Mouse (Mus musculus): ENCODE results near the gene Fndc3b. TPM values are rescaled to one million over a fixed set of nuclear protein-coding genes. Genes with fewer than 3 reads are reported as not detected.
A peak's percentile ranks its signal among the peaks of the same experiment; 100 is the strongest.

The Fndc3b gene
- polyA plus RNA-seq, 1 experiment from 2014 or later, result 28.0 TPM

- Histone ChIP-seq H3K4me2 (replicated peaks) (no peak overlapping the region), H3K9ac (no peak overlapping the region), H3K27me3 (no peaks in the 10 kb centered on the region), H3K4me1 (peaks cover 27% of the 10 kb centered on the region), H3K9me3 (no peaks in the 10 kb centered on the region), H3K27ac (no peak overlapping the region), H3K36me3 (0 out of 2 replicates have a peak, but pooled peaks cover 4% of the 10 kb centered on the region), H3K4me3 (no peak overlapping the region)
- no peak for ATAC-seq (ENCODE audit: insufficient number of reproducible peaks, insufficient read depth, low FRiP score, low TSS enrichment)
- 49% methylated on average over 8 of the region's 8 CpGs for WGBS
Observed at GRCm38 (mm10) chr3:27615479-27615878, 95.6 kb downstream of the Fndc3b start.

DNA sequence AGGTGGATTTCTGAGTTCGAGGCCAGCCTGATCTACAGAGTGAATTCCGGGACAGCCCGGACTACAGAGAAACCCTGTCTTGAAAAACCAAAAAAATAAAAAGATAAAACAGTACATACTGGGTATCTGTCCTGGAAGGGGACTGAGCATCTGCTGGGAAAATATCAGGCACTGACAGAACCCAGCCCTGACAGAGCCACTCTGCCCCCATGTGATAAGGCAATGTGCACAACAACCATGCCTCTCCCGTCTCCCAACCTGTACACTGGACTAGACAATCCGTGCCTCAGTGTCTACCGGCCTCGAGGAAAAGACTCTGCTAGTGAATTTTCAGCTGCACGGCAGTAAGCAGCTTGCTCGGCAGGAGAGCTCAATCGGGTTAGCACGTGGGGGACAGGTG is 97.3 kb downstream of the Fndc3b start:
- H3K27me3 ChIP-seq, result no peaks in the 10 kb centered on the region
- H3K36me3 ChIP-seq, result 0 out of 2 replicates have a peak, but pooled peaks cover 4% of the 10 kb centered on the region
- no peak overlapping the region for H3K4me2 ChIP-seq (replicated peaks)
- H3K9me3 ChIP-seq, result no peaks in the 10 kb centered on the region
- no peak for ATAC-seq (ENCODE audit: insufficient number of reproducible peaks, insufficient read depth, low FRiP score, low TSS enrichment)
- 91% methylated on average over 11 of the region's 11 CpGs for WGBS
- peaks cover 28% of the 10 kb centered on the region for H3K4me1 ChIP-seq
- no peak overlapping the region for H3K9ac ChIP-seq
- no peak overlapping the region for H3K4me3 ChIP-seq
- H3K27ac ChIP-seq, result no peak overlapping the region

DNA sequence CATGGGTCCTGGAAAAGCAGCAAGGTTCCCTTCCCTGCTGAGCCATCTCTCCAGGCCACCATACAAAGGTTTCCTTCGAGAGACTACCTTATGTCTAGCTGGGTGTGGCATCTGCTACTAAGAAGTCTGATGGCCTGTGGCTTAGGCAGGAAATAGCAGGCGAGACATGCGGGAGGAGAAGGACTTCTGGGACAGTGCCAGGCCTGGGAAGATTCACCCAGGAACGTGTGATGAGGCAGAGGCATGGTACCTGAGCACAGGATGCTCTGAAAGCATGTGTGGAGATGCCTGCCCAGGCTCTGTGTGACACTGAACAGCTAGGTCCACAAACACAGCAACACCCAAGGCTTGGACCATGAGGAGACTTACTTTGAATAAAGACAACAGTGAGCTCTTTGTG is 98.1 kb downstream of the Fndc3b start:
- Histone ChIP-seq H3K27me3 (no peaks in the 10 kb centered on the region), H3K9me3 (no peaks in the 10 kb centered on the region), H3K4me2 (replicated peaks) (no peak overlapping the region), H3K4me3 (no peak overlapping the region), H3K36me3 (no peaks in the 10 kb centered on the region), H3K9ac (no peak overlapping the region), H3K27ac (no peak overlapping the region), H3K4me1 (peaks cover 32% of the 10 kb centered on the region)
- WGBS, result 70% methylated on average over 4 of the region's 4 CpGs
- 0 out of 2 replicates have a peak, but pooled peaks have one; percentile 23 for ATAC-seq (ENCODE audit: insufficient number of reproducible peaks, insufficient read depth, low FRiP score, low TSS enrichment)

GRCm38 (mm10) chr3:27611986-27612385 is 99.1 kb downstream of the Fndc3b start:
- Histone ChIP-seq H3K27ac (no peak overlapping the region), H3K9ac (no peak overlapping the region), H3K27me3 (no peaks in the 10 kb centered on the region), H3K36me3 (no peaks in the 10 kb centered on the region), H3K4me1 (peaks cover 35% of the 10 kb centered on the region), H3K4me3 (no peak overlapping the region), H3K9me3 (no peaks in the 10 kb centered on the region), H3K4me2 (replicated peaks) (no peak overlapping the region)
- WGBS, result 81% methylated on average over 5 of the region's 5 CpGs
- ATAC-seq (ENCODE audit: insufficient number of reproducible peaks, insufficient read depth, low FRiP score, low TSS enrichment), result no peak

DNA sequence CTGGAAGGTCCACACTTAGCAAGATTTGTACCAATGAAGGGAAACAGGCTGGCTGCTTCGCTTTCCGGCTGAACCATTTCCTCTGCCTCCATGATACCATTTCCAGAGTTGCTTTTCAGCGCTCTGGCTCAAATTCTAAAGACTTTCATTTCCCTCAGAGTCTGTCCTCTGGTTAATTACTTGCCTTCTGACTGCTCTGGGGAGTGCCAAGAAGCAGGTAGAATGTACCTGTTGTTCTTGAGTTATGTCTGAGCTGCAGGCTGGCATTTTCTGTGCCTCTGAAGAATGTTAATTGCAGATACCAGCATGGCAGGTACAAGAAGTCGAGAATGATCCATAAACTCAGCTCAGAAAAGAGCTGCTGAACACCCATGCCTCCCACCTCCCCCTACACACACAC is 100.6 kb downstream of the Fndc3b start:
- 60% methylated on average over 4 of the region's 4 CpGs for WGBS
- H3K4me1 ChIP-seq, result peaks cover 31% of the 10 kb centered on the region
- H3K9me3 ChIP-seq, result no peaks in the 10 kb centered on the region
- no peak for ATAC-seq (ENCODE audit: insufficient number of reproducible peaks, insufficient read depth, low FRiP score, low TSS enrichment)
- H3K4me3 ChIP-seq, result no peak overlapping the region
- no peak overlapping the region for H3K9ac ChIP-seq
- no peaks in the 10 kb centered on the region for H3K27me3 ChIP-seq
- no peaks in the 10 kb centered on the region for H3K36me3 ChIP-seq
- H3K27ac ChIP-seq, result no peak overlapping the region
- no peak overlapping the region for H3K4me2 ChIP-seq (replicated peaks)

DNA sequence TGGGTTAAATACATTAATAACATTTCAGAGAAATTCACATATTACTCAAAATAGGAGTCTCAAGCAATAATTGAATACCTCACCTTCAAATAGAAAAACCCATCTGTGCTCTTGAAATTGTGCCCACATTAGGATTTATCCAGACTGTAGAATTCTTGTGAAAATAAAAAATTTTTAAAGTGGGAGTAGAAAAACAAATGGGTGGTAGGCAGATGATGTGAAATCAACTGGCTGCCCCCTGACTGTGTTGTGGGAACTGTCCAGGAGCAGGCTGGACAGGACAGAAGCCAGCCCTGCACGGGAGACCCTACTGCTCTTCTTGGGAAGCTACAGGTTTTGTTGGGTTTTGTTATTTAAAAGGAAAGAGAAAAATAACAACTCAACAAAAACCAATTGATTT is 101.0 kb downstream of the Fndc3b start:
- ATAC-seq (ENCODE audit: insufficient number of reproducible peaks, insufficient read depth, low FRiP score, low TSS enrichment), result no peak
- Histone ChIP-seq H3K36me3 (no peaks in the 10 kb centered on the region), H3K9me3 (no peaks in the 10 kb centered on the region), H3K4me3 (no peak overlapping the region), H3K27me3 (no peaks in the 10 kb centered on the region), H3K27ac (no peak overlapping the region), H3K4me1 (peaks cover 35% of the 10 kb centered on the region), H3K4me2 (replicated peaks) (no peak overlapping the region), H3K9ac (no peak overlapping the region)
- 67% methylated on average over 1 of the region's 1 CpGs for WGBS

DNA sequence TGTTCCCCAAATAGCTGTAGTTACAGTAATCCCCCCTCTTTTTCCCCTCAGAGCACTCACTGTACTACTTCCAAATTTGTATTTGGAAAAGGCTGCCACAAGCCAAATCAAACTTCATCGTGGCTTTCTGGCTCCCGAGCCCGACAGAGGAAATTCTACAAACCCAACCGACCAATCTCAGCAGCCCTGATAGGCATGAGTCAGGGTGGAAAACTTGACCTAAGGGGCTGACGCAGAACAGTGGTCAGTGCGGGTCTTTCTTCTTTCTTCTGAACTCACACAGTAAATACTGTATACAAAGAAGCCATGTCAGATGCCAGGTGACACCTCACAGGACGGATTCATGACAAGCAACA is 103.3 kb downstream of the Fndc3b start:
- ATAC-seq (ENCODE audit: insufficient number of reproducible peaks, insufficient read depth, low FRiP score, low TSS enrichment), result no peak
- no peak overlapping the region for H3K9ac ChIP-seq
- H3K9me3 ChIP-seq, result no peaks in the 10 kb centered on the region
- H3K27ac ChIP-seq, result peak overlapping the region; percentile 71
- H3K4me2 ChIP-seq (replicated peaks), result 0 out of 2 replicates have a peak overlapping the region, but pooled peaks have one; percentile 6
- no peaks in the 10 kb centered on the region for H3K36me3 ChIP-seq
- H3K4me3 ChIP-seq, result no peak overlapping the region
- no peaks in the 10 kb centered on the region for H3K27me3 ChIP-seq
- 42% methylated on average over 7 of the region's 7 CpGs for WGBS
- peaks cover 47% of the 10 kb centered on the region for H3K4me1 ChIP-seq

- no peak overlapping the region for H3K9ac ChIP-seq
- peak overlapping the region; percentile 71 for H3K27ac ChIP-seq
- H3K36me3 ChIP-seq, result no peaks in the 10 kb centered on the region
- peaks cover 47% of the 10 kb centered on the region for H3K4me1 ChIP-seq
- 0 out of 2 replicates have a peak overlapping the region, but pooled peaks have one; percentile 6 for H3K4me2 ChIP-seq (replicated peaks)
- no peak overlapping the region for H3K4me3 ChIP-seq
- H3K27me3 ChIP-seq, result no peaks in the 10 kb centered on the region
- ATAC-seq (ENCODE audit: insufficient number of reproducible peaks, insufficient read depth, low FRiP score, low TSS enrichment), result peak; percentile 79
- 37% methylated on average over 9 of the region's 9 CpGs for WGBS
- H3K9me3 ChIP-seq, result no peaks in the 10 kb centered on the region
Observed at GRCm38 (mm10) chr3:27607081-27607795, 103.9 kb downstream of the Fndc3b start.

DNA sequence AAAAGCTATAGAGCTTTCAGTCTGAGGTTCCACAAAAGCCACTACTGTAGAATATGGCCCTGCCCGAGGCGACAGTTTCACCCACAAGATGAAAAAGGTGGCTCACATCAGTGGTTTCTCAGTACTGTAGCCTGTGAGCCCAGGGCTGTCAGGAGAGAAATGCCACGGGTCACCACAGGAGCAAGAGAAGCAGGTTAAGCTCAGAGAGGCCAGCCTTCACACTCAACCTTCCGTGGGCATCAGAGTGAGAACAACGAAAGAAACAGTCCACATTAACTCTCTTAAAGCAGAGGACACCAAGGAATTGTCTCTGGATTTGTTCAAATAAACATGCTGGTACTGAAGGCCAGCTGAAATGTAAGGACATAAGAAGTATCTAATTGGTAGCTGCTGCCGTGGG is 104.5 kb downstream of the Fndc3b start:
- no peaks in the 10 kb centered on the region for H3K36me3 ChIP-seq
- H3K27ac ChIP-seq, result peak overlapping the region; percentile 71
- no peak for ATAC-seq (ENCODE audit: insufficient number of reproducible peaks, insufficient read depth, low FRiP score, low TSS enrichment)
- WGBS, result 68% methylated on average over 6 of the region's 6 CpGs
- H3K27me3 ChIP-seq, result no peaks in the 10 kb centered on the region
- H3K9ac ChIP-seq, result no peak overlapping the region
- no peaks in the 10 kb centered on the region for H3K9me3 ChIP-seq
- no peak overlapping the region for H3K4me3 ChIP-seq
- H3K4me2 ChIP-seq (replicated peaks), result no peak overlapping the region
- peaks cover 47% of the 10 kb centered on the region for H3K4me1 ChIP-seq

DNA sequence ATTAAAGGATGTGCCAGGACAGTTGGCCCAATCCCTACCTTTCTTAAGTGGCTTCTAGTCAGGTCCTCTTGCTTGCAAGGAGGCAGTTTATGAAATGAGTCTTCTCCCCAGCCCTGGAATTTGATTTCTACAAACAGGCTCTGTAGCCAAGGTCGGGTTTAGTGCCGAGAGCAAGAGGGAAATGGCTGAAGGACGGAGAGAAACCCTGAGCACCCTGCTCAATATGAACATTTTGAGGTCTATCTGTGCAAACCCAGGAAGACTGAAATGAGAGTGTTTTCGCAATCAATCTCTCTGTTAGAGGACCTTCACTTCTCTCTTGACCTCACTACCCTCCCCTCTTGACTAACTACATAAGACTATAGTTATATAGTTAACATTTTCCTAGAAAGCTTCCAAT is 105.5 kb downstream of the Fndc3b start:
- Histone ChIP-seq H3K4me3 (no peak overlapping the region), H3K27ac (peak overlapping the region; percentile 66), H3K27me3 (no peaks in the 10 kb centered on the region), H3K36me3 (no peaks in the 10 kb centered on the region), H3K9ac (no peak overlapping the region), H3K4me2 (replicated peaks) (no peak overlapping the region), H3K4me1 (peaks cover 50% of the 10 kb centered on the region), H3K9me3 (no peaks in the 10 kb centered on the region)
- 88% methylated on average over 4 of the region's 4 CpGs for WGBS
- ATAC-seq (ENCODE audit: insufficient number of reproducible peaks, insufficient read depth, low FRiP score, low TSS enrichment), result no peak

- H3K4me1 ChIP-seq, result peaks cover 51% of the 10 kb centered on the region
- H3K27ac ChIP-seq, result peak overlapping the region; percentile 66
Observed at GRCm38 (mm10) chr3:27605081-27605480, 106.0 kb downstream of the Fndc3b start.

DNA sequence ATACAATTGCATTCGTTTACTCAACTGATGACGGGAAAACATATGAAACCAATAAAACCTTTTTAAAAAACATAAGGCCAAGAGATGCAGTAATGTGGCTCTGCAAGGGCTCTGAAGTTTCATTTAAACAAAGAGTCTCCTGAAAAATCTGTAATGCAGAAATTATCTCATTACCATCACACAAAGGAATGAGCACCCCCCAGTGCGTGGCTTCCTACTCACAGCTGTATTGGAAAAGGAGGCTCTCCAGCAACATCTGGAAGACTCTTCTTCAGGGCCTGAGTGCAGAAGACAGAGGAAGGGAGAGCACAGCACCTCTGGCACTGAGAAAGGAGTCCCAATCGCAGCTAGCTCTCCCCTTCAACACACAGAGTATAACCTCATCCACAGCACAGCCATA is 106.5 kb downstream of the Fndc3b start:
- WGBS, result 45% methylated on average over 4 of the region's 4 CpGs
- H3K9ac ChIP-seq, result no peak overlapping the region
- H3K9me3 ChIP-seq, result no peaks in the 10 kb centered on the region
- no peaks in the 10 kb centered on the region for H3K36me3 ChIP-seq
- H3K27ac ChIP-seq, result peak overlapping the region; percentile 66
- H3K4me3 ChIP-seq, result no peak overlapping the region
- no peak for ATAC-seq (ENCODE audit: insufficient number of reproducible peaks, insufficient read depth, low FRiP score, low TSS enrichment)
- H3K4me1 ChIP-seq, result peaks cover 51% of the 10 kb centered on the region
- H3K4me2 ChIP-seq (replicated peaks), result no peak overlapping the region
- H3K27me3 ChIP-seq, result no peaks in the 10 kb centered on the region

More at GRCm38 (mm10) chr3:27605081-27605480, 106.0 kb downstream of the Fndc3b start:
- H3K4me2 ChIP-seq (replicated peaks), result no peak overlapping the region
- H3K36me3 ChIP-seq, result no peaks in the 10 kb centered on the region
- H3K27me3 ChIP-seq, result no peaks in the 10 kb centered on the region
- H3K9ac ChIP-seq, result no peak overlapping the region
- no peak for ATAC-seq (ENCODE audit: insufficient number of reproducible peaks, insufficient read depth, low FRiP score, low TSS enrichment)
- H3K9me3 ChIP-seq, result no peaks in the 10 kb centered on the region
- 33% methylated on average over 3 of the region's 3 CpGs for WGBS
- no peak overlapping the region for H3K4me3 ChIP-seq
